Mouse (Mus musculus): ENCODE data around the gene Asap2. TPM values are rescaled to one million over a fixed set of nuclear protein-coding genes. Genes with fewer than 3 reads are reported as not detected.

The Asap2 gene
- total and polyA plus RNA-seq, 2 experiments, result 2.3 to 6.1 TPM

GRCm38 (mm10) chr12:21268083-21268616 is 277.9 kb downstream of the Asap2 start:
- 93% methylated on average over 8 of the region's 8 CpGs for WGBS
- H3K27ac ChIP-seq (replicated peaks; ENCODE audit: insufficient read depth, low read depth, low read length), result no peak overlapping the region
- no peaks in the 10 kb centered on the region for H3K27me3 ChIP-seq (ENCODE audit: control insufficient read depth, insufficient read depth, low read length)
- TF ChIP-seq CTCF (IDR thresholded peaks at IDR 0.05; ENCODE audit: low read depth, low read length) (no peak), POLR2A (IDR thresholded peaks at IDR 0.05; ENCODE audit: extremely low read depth, insufficient read depth, low read length) (no peak)
- peaks cover 26% of the 10 kb centered on the region for H3K36me3 ChIP-seq (ENCODE audit: control insufficient read depth, insufficient read depth, low read length)
- no peak overlapping the region for H3K9ac ChIP-seq (ENCODE audit: low read depth, low read length)
- H3K79me2 ChIP-seq (ENCODE audit: control insufficient read depth, insufficient read depth, low read length), result no peaks in the 10 kb centered on the region
- H3K4me1 ChIP-seq (ENCODE audit: control insufficient read depth, insufficient read depth, low read length), result peaks cover 4% of the 10 kb centered on the region; the same call in 1 of the 2 replicates
- DNase-seq (ENCODE audit: extremely low read depth, low read depth, low spot score), result no peak
- no peak overlapping the region for H3K4me3 ChIP-seq (ENCODE audit: insufficient read depth, low read depth, low read length)

GRCm38 (mm10) chr12:21274446-21274845 is 284.2 kb downstream of the Asap2 start:
- WGBS, result 87% methylated on average over 7 of the region's 7 CpGs
- Histone ChIP-seq H3K36me3 (ENCODE audit: control insufficient read depth, insufficient read depth, low read length) (peaks cover 25% of the 10 kb centered on the region), H3K27me3 (ENCODE audit: control insufficient read depth, insufficient read depth, low read length) (no peaks in the 10 kb centered on the region), H3K9ac (ENCODE audit: low read depth, low read length) (no peak overlapping the region), H3K4me1 (ENCODE audit: control insufficient read depth, insufficient read depth, low read length) (no peaks in the 10 kb centered on the region), H3K27ac (replicated peaks; ENCODE audit: insufficient read depth, low read depth, low read length) (no peak overlapping the region), H3K4me3 (ENCODE audit: insufficient read depth, low read depth, low read length) (no peak overlapping the region), H3K79me2 (ENCODE audit: control insufficient read depth, insufficient read depth, low read length) (no peaks in the 10 kb centered on the region; the same call in 1 of the 2 replicates)
- DNase-seq (ENCODE audit: extremely low read depth, low read depth, low spot score), result no peak
- TF ChIP-seq POLR2A (IDR thresholded peaks at IDR 0.05; ENCODE audit: extremely low read depth, insufficient read depth, low read length) (no peak), CTCF (IDR thresholded peaks at IDR 0.05; ENCODE audit: low read depth, low read length) (no peak)

GRCm38 (mm10) chr12:21277352-21277864 is 287.1 kb downstream of the Asap2 start:
- Histone ChIP-seq H3K4me3 (ENCODE audit: insufficient read depth, low read depth, low read length) (no peak overlapping the region), H3K27me3 (ENCODE audit: control insufficient read depth, insufficient read depth, low read length) (no peaks in the 10 kb centered on the region), H3K9ac (ENCODE audit: low read depth, low read length) (no peak overlapping the region), H3K36me3 (ENCODE audit: control insufficient read depth, insufficient read depth, low read length) (peaks cover 3% of the 10 kb centered on the region; the same call in 1 of the 2 replicates), H3K4me1 (ENCODE audit: control insufficient read depth, insufficient read depth, low read length) (no peaks in the 10 kb centered on the region), H3K79me2 (ENCODE audit: control insufficient read depth, insufficient read depth, low read length) (no peaks in the 10 kb centered on the region; the same call in 1 of the 2 replicates), H3K27ac (replicated peaks; ENCODE audit: insufficient read depth, low read depth, low read length) (no peak overlapping the region)
- no peak for TF ChIP-seq POLR2A (IDR thresholded peaks at IDR 0.05; ENCODE audit: extremely low read depth, insufficient read depth, low read length)
- TF ChIP-seq CTCF (IDR thresholded peaks at IDR 0.05; ENCODE audit: low read depth, low read length), result no peak
- 84% methylated on average over 1 of the region's 1 CpGs for WGBS
- no peak for DNase-seq (ENCODE audit: extremely low read depth, low read depth, low spot score)

- Histone ChIP-seq H3K36me3 (ENCODE audit: control insufficient read depth, insufficient read depth, low read length) (0 out of 2 replicates have a peak, but pooled peaks cover under 1% of the 10 kb centered on the region), H3K4me1 (ENCODE audit: control insufficient read depth, insufficient read depth, low read length) (peaks cover 8% of the 10 kb centered on the region), H3K4me3 (ENCODE audit: insufficient read depth, low read depth, low read length) (peak within 1 kb of the TSS; percentile 95), H3K79me2 (ENCODE audit: control insufficient read depth, insufficient read depth, low read length) (peaks cover 3% of the 10 kb centered on the region; the same call in 1 of the 2 replicates), H3K27me3 (ENCODE audit: control insufficient read depth, insufficient read depth, low read length) (no peaks in the 10 kb centered on the region), H3K27ac (replicated peaks; ENCODE audit: insufficient read depth, low read depth, low read length) (peak within 1 kb of the TSS; percentile 78), H3K9ac (ENCODE audit: low read depth, low read length) (peak within 1 kb of the TSS; percentile 90)
- 0 out of 2 replicates have a peak, but pooled peaks have one; percentile 10 for TF ChIP-seq CTCF (IDR thresholded peaks at IDR 0.05; ENCODE audit: low read depth, low read length)
- no peak for TF ChIP-seq POLR2A (IDR thresholded peaks at IDR 0.05; ENCODE audit: extremely low read depth, insufficient read depth, low read length)
- DNase-seq (ENCODE audit: extremely low read depth, low read depth, low spot score), result no peak
- WGBS, result 57% methylated on average over 11 of the region's 11 CpGs
Observed at GRCm38 (mm10) chr12:21284761-21285441, 294.6 kb downstream of the Asap2 start, which contains the start of gene Cpsf3. Gene Cpsf3 (plus strand): TSS chr12:21285391.

GRCm38 (mm10) chr12:21285508-21286242 is 295.4 kb downstream of the Asap2 start:
- H3K4me3 ChIP-seq (ENCODE audit: insufficient read depth, low read depth, low read length), result peak overlapping the region; percentile 95
- DNase-seq (ENCODE audit: extremely low read depth, low read depth, low spot score), result peak; percentile 39
- H3K36me3 ChIP-seq (ENCODE audit: control insufficient read depth, insufficient read depth, low read length), result 0 out of 2 replicates have a peak, but pooled peaks cover 1% of the 10 kb centered on the region
- peaks cover 8% of the 10 kb centered on the region for H3K4me1 ChIP-seq (ENCODE audit: control insufficient read depth, insufficient read depth, low read length)
- whole genome bisulfite sequencing, result 1% methylated on average over 47 of the region's 47 CpGs
- peak overlapping the region; percentile 81 for H3K9ac ChIP-seq (ENCODE audit: low read depth, low read length)
- no peaks in the 10 kb centered on the region for H3K27me3 ChIP-seq (ENCODE audit: control insufficient read depth, insufficient read depth, low read length)
- H3K27ac ChIP-seq (replicated peaks; ENCODE audit: insufficient read depth, low read depth, low read length), result peak overlapping the region; percentile 62
- H3K79me2 ChIP-seq (ENCODE audit: control insufficient read depth, insufficient read depth, low read length), result peaks cover 3% of the 10 kb centered on the region; the same call in 1 of the 2 replicates
- TF ChIP-seq CTCF (IDR thresholded peaks at IDR 0.05; ENCODE audit: low read depth, low read length), result no peak
- TF ChIP-seq POLR2A (IDR thresholded peaks at IDR 0.05; ENCODE audit: extremely low read depth, insufficient read depth, low read length), result 0 out of 2 replicates have a peak, but pooled peaks have one; percentile 16
